Mouse (Mus musculus): Measurements from ENCODE around the gene Smim14.
A peak's percentile ranks its signal among the peaks of the same experiment; 100 is the strongest.

The Smim14 gene

GRCm38 (mm10) chr5:65401251-65401994 is 135.6 kb downstream of the Smim14 start:
- DNase-seq (ENCODE audit: low spot score), result peak; percentile 77

Data from ovary, adult 18-20 months (tissue).